In genomic region chr5:10414019-10414418, GRCm38 (mm10) we compare ENCODE assay signal across 23 mouse cellular contexts.
A peak's percentile ranks its signal among the peaks of the same experiment; 100 is the strongest.
DNase-seq lines count a peak whose midpoint lies in the region; ATAC-seq lines count a peak whose summit lies in the region.
"Had no signal": no experiment of that assay in that cellular context is flagged by ENCODE, and none has a peak within 500 bp of the region (broad histone marks: within the 10 kb centered on the region; RNA-seq: fewer than 3 reads in every experiment).

No protein-coding gene starts in this region.

- no peaks in the 10 kb centered on the region for H3K27me3 ChIP-seq in heart, embryonic 10.5 days (ENCODE audit: insufficient read depth, poor library complexity, severe bottlenecking)
- H3K27me3 ChIP-seq: CH12.LX, Patski had no signal

- DNase-seq in A20 (ENCODE audit: low read depth, low spot score): peak; percentile 77
- DNase-seq in kidney, adult 8-10 months: no peak
- no peak for DNase-seq in ovary, postnatal 14 days (ENCODE audit: low spot score)
- DNase-seq in heart, embryonic 10.5 days (ENCODE audit: low spot score): no peak
- DNase-seq in retina, postnatal 1 day: no peak
- DNase-seq: adrenal gland, adult 2 months; adrenal gland, adult 8-10 months; adrenal gland, postnatal 10 days; adrenal gland, postnatal 14 days; adrenal gland, postnatal 25 days; adrenal gland, postnatal 36 days; B cell, adult 2 months; cerebellum, adult 11 months; cerebellum, adult 11-12 months; cerebellum, adult 18-20 months had no signal

- H3K27ac ChIP-seq in heart, embryonic 10.5 days: no peak overlapping the region

- no peaks in the 10 kb centered on the region for H3K36me3 ChIP-seq in heart, embryonic 10.5 days
- H3K36me3 ChIP-seq: G1E had no signal

- no peaks in the 10 kb centered on the region for H3K4me1 ChIP-seq in heart, embryonic 10.5 days

- H3K4me3 ChIP-seq in heart, embryonic 10.5 days: no peak overlapping the region

- H3K9me3 ChIP-seq in heart, embryonic 10.5 days: no peaks in the 10 kb centered on the region
- H3K9me3 ChIP-seq: G1E had no signal

- WGBS in heart, embryonic 10.5 days: 41% methylated on average over 1 of the region's 1 CpGs

- ATAC-seq in common myeloid progenitor, adult 5-6 weeks (replicated peaks; ENCODE audit: low read depth, poor library complexity, severe bottlenecking): 0 out of 2 replicates have a peak, but pooled peaks have one; percentile 52
- peak; percentile 40; the same call in 1 of the 2 replicates for ATAC-seq in granulocyte monocyte progenitor cell, adult 5-6 weeks (replicated peaks; ENCODE audit: poor library complexity, severe bottlenecking)
- ATAC-seq in megakaryocyte progenitor cell, adult 5-6 weeks (replicated peaks; ENCODE audit: poor library complexity): peak; percentile 52
- ATAC-seq: activated CD4-positive, CD25-positive, alpha-beta regulatory T cell, adult 4 months; CD4-positive, CD25-positive, alpha-beta regulatory T cell, adult 4 months; Patski had no signal
